Mouse (Mus musculus): ENCODE results near the gene Ccdc12.

Gene Ccdc12

DNA sequence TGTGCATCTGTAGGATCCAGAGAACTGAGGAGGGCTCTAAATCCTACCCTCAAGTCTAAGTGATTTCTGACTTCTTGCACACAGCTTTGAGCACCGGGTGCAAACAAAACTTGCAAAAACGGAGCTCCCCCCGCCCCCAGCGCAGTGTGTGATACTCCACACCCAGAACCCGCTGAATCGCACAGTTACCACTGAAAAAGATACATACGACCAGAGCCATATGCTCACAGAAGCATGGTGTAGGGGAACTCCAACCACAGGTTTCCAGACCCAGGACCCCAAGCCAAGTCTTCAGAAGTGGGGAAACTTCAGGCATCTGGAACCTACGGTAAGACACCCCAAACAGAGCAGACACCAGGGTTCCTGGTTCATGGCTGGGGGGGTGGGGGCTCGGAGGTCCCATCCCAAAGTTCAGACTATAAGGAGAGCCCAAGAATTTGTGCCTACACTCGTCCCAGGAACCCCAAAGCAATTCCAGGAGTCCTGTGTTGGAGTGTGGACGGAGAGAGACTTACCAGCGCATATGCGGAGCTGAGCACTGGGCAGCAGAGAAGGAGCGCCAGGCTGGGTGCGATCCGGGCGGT lies 85.5 kb downstream of the Ccdc12 start, which contains the start of gene Myl3:
Gene Myl3, plus strand, starts transcription at position 151 of the 584 bp plus-strand sequence.
- in situ Hi-C loops (cut with MseI, MboI), result no loop called here

DNA sequence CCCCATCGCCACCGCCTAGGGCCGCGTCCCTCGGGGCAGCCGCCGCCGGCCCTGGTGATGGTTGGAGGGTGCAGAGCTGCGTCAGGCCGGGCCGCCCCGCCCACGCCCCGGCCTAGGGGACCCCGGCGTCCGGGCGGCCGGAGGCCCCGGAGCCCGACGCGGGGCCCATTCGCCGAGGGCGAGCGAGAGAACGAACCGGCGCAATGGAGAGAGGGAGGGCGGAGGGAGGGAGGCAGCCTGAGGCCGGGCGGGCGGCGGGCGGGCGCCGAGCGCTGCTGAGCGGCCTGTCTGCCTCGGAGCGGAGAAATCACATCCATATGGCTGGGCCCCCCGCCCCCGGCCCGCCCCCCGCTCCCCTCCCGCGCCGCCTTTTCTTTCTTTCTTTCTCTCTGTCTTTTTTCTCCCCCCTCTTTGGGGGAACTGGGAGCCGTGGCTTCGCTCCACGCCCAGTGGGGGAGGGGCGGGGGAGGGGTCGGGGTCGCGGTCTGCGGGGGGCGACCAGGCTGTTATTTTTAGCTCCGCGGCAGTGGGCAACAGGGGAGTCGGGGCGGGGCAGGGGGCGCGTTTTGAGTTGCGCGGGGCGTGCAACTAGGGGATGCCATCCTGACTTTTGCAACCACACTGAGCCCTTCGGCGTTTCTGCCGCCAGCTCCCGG lies 86.1 kb downstream of the Ccdc12 start:
- in situ Hi-C loops (cut with MseI, MboI), result no loop called here

DNA sequence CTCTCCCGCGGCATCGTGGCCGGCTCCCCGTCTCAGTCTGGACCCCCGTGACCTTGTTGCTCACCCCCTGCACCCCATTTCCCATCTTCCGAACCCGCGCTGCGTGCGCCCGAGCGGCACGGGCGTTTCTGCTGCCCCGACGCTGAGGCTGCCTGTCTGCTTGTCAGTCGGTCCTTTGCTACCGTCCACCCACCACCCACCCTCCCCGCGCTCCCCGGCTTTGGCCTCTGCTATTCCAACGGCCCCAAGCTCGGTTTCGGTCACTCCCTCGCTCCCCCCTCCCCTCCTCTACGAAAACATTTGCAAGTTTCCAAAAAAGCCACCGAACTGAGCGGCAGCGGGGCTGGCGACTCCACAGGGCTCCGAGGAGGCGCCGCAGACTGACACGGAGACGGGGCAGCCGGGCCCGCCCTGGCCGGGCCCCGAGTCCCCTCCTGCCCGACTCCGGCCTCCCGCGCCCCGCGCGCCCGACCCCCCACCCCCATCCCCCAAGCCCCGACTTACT lies 86.7 kb downstream of the Ccdc12 start:
- in situ Hi-C loops (cut with MseI, MboI), result no loop called here

DNA sequence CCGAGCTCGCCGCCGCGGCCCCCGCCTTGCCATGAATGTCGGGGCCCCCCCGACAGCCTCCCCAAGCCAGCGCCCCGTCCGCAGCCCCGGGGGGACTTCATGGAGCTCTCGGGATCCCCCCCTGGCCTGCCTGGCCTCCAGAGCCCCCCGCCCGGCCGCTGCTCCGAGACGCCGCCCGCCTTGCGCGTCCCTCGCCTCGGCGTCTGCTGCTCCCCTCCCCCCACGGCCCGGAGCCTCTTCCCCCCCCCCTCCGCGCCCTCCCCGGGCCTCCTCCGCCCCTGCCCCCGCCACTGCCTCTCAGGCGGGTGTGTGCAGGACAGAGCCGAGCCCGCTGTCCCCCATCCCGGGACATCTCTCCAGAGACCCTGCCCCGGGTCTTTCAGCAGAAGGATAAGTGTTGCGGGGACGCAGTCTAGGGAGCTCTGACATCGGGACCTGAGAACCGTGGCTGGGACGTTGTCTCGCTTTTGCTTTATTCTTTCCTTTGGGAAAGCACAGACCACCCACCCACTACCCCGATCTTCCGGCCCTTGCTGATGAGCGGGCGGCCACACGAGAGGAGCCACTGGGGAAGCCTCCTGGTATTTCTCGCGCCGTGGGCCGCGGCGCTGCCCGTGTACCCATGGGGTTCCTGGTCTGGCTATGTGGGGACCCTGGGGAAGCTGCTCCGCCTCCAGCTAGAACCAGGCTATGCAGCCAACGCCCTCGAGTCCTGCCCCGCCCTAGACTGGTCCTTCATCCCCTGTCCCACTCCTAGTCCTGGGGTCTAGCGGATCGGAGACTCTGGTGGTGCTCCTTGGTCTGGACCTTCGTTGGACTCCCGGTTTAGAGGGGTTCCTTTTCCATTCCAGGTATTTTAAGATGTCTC lies 87.4 kb downstream of the Ccdc12 start:
- in situ Hi-C loops (cut with MseI, MboI), result no loop called here

DNA sequence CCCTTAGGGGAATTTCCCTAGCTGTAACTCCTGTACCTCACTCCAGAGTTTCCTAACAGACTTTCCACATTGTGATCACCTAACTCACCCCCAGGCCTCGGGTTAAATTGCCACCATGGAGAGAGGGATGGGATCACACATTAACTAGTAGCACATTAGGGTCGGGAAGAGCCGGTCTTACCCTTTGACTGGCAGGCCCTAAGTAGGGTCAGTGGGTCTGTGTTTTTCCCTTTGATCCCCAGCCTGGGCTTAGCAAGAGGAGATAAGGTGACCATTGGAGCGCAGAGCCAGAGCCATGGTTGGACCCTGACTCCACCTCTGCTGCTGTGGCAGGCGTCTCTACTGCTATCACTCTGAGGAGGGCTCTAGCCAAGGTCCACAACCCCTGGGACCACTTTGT lies 89.4 kb downstream of the Ccdc12 start:
- in situ Hi-C loops (cut with MseI, MboI), result no loop called here

DNA sequence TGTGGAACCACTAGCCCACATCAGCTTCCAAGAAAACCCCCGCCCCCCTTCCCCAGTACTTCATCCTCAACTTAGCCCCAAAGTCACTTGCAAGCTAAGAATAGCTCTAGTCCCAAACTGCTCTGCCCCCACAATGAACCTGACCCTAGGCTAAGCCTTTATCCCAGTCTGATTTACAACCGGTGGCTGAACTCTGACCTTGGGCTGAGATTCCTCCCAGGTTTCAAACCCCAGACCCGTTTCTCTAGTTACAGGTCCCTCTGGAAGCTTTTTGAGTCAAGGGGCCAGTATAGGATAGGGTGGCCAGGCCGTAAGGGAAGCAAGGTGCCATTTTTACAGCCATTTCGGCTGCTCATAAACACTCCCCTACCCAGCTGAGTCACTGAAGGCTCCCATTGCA lies 89.9 kb downstream of the Ccdc12 start:
- in situ Hi-C loops (cut with MseI, MboI), result no loop called here

DNA sequence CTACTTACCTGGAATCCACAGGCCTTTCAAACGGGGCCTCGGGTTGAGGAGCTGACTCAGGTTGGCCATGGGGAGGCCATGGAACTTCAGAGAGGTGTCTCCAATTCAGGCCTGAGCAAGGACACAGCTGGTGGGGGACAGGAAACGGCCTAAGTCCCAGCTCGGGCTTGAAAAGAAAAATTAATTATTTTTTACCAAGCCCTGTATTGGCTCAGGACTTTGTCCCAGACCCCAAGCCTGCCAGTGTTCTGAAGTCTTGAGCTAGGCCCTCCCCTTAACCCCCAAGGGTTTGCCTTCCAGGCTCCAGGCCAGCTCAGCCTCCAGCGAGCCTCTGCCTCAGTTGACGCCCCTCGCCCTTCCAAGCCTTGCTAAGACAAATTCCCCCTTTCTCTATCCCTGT lies 90.7 kb downstream of the Ccdc12 start, which contains the start of gene Pth1r:
Gene Pth1r, minus strand, starts transcription at position 185 of the 400 bp plus-strand sequence.
- in situ Hi-C loops (cut with MseI, MboI), result no loop called here

DNA sequence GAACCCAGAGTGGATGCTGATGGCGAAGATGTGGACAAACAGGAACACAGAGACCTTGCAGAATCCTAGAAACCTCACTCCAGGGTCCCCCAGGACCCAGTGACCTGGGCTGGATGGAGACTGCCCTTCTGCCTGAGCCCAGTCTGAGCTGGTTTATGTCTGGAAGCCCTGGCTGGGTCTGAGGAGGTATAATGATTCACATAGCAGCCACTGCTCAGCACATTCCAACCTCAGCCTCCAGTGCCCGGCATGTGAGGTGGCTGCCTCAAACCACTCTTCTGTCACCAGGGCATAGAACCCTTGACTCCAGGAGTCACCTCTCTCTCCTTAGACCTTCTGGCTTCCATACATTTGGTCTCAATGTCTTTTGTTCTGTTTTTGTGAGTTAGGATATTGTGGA lies 92.1 kb downstream of the Ccdc12 start:
- in situ Hi-C loops (cut with MseI, MboI), result no loop called here

DNA sequence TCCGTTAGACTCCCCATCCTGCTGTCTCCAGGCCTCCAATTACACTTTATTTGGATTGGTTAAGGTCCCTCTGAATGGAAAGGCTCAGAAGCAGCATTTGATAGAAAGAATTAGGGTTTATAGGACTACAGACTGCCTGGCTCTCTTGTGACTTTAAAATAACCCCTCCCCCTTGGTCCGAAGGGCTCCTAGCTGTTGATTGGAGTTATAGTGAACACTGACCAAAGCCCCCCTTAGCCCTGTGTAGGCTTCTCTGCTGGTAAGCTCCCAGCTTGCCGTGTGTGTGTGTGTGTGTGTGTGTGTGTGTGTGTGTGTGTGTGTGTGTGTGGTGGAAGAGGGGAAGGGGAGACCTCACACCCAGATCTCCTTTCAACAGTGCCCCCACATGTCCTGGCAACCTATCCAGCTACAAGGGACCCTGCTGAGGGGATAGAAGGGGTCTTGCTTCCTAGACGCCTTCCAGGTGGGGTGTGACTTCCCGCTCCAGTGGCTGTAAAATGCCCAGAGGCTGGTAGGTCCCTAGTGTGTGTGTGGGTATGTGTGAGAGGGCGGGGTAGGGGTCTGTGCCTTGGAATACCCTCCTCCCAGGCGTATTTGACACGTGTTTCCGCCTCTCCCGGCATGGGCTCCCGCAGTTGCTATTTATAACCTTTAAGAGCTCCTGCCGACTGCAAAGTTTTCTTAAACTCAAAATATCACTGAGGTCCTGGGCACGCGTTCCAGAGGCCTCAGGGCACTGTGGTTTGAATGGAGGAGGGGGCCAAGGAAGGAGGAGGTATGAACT lies 94.3 kb downstream of the Ccdc12 start:
- in situ Hi-C loops (cut with MseI, MboI), result no loop called here

DNA sequence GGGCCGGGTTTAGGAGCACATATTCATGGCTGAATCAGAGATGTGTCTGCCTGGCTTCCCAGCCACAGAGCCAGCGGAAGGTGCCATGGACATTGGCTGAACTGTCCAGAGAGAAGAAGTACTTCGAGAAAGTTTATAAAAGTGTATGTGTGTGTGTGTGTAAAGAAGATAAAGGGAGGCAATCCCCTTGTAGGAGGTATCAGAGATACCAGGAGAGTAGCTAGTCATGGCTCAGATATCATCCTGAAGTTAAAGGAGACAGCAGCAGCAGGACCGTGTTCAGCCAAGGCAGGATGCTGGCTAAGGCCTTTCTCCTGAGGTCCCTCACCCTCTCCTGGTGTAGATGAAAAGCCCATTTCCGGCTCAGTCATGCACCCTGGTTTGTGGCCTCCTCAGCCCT lies 95.1 kb downstream of the Ccdc12 start:
- in situ Hi-C loops (cut with MseI, MboI), result no loop called here

DNA sequence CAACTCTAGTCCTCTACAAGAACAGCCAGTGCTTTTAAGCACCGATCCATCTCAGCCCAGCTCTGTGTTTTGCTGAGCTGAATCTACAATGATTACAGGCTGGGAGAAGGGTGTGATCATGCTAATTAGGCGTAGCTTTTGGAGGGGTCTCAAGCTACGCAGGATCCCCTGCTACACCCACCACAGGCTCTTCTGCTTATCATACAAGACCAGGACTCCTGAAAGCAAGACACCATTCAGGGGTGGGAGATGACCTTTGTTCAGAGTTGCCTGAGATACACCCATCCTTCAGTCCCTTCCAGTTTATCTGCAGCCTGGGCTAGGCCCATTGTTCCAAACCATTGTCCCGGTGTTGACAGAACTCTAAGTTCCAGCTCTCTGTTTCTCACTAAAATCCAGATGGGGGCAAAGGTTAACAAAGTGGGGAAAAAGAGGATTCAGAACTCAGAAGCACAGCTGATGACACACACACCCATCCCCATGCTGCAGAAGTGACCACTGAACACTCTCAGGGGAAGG lies 96.7 kb downstream of the Ccdc12 start:
- in situ Hi-C loops (cut with MseI, MboI), result no loop called here

DNA sequence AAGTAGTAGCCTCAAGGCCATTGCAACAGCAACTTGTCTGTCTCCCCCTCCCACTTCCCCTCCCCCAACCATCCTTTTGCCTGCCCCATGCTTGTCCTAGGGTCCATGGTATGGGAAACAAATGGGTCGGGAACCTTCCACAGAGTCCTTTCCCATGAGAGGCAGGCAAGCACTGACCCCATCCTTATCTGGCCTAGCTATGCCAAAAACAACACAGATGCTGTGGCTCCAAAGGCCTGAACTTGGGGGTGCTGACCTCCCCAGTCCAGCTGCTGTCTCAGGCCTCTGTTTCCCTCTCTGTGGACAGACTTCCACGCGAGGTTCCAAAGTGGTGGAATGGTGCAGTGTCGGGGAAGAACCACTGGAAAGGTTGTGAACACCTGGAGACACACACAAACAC lies 97.5 kb downstream of the Ccdc12 start:
- in situ Hi-C loops (cut with MseI, MboI), result no loop called here

DNA sequence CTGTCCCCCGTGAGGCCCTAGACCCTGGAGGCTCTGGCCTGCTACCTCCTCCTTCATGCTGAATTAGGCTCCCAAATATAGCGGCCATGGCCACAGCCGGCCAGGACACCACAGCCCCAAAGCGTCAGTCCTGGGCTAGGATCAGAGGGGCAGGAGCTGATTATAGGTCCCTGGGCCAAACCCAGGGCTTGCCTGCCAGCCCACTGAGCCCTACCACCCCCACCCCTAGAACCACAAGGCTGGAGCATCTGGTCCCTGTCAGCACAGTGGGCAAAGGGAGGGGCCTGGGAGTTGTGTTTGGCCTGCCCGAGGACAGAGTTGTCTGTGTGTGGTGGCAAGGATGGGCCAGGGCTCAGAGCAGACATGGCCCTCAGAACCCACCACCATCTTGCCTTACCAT lies 101.5 kb downstream of the Ccdc12 start:
- in situ Hi-C loops (cut with MseI, MboI), result no loop called here

DNA sequence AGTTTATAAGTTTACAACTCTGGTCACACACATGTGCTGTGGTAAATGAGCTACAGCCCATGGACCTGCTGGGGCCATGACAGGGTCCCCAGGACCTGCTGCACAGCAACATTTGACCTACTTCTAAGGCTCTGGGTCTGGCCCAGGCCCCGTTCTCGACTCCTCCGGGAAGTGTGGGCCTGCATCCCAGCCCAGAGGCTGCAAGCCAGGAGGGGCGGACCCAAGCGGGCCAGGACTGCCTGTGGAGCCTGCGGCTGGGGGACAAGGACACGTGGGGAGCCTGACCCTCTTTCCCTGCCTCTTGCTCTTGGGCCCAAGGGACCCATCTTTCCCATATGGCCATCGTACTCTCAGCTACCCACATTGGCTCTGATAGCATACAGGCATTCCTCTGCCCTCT lies 102.3 kb downstream of the Ccdc12 start:
- in situ Hi-C loops (cut with MseI, MboI), result no loop called here

DNA sequence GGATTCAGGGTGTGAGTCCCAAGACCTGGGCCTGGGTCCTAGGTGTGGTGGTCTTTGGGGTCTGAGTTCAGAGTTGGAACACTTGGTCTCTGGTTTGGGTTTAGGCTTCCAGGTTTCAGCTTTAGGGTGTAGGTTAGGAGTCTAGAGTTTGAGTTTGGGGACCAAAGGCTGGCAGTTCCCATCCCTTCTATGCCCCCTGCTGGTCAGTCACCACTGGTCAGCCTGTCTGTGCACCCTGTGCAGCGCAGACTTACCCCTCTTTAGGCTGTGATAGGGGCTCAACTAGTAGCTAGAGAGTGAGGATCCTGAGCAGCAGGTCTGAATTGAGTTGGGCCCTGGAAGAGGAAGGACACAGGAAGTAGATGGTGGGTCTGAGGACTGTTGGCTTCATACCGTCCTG lies 103.0 kb downstream of the Ccdc12 start:
- in situ Hi-C loops (cut with MseI, MboI), result no loop called here

DNA sequence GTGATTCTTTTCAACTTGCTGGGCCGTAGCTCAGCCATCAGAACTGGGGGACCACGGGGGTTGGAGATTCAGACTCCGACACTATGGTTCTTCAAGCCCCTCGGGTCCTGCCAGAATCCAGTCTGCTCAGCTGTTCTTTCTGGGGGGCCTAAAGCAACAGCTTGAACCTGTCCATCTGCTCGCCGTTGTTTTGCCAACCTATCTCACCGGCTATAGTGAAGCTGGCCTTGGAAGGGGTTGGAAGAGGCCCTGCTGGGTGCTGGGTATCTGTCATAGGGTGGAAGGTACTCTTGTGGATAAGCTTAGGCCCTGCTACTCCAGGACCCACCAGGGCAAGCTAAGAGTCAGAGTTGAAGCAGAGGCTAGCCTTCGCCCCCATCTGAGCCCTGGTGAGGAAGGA lies 104.6 kb downstream of the Ccdc12 start:
- in situ Hi-C loops (cut with MseI, MboI), result no loop called here
